Mouse (Mus musculus): Measurements from ENCODE around the gene Igfbp3. TPM values are rescaled to one million over a fixed set of nuclear protein-coding genes. Genes with fewer than 3 reads are reported as not detected.

Igfbp3 gene
- polyA plus RNA-seq (2014; fragmentation: Illumina TruSeq; extraction: RNeasy Lipid Tissue Mini Kit (QIAGEN cat#74804); ENCODE audit: low read depth, low replicate concordance), result 2.2 TPM

GRCm38 (mm10) chr11:7213501-7214341 lies at the start of gene Igfbp3:
Igfbp3 (minus strand) TSS chr11:7213923.

GRCm38 (mm10) chr11:7197491-7197941 lies 16.2 kb downstream of the Igfbp3 start, which contains the start of gene Igfbp1:
Igfbp1 (plus strand) TSS chr11:7197782.

GRCm38 (mm10) chr11:7188469-7188868 lies 25.3 kb downstream of the Igfbp3 start, which contains the start of gene Gm11985:
Gm11985 (minus strand) TSS chr11:7188569.

Other genes with a start within 250 kb of the Igfbp3 start
- 0.20 TPM for gene Adcy1, start 150.4 kb downstream of the Igfbp3 start, polyA plus RNA-seq (2014; fragmentation: Illumina TruSeq; extraction: RNeasy Lipid Tissue Mini Kit (QIAGEN cat#74804); ENCODE audit: low read depth, low replicate concordance)
- gene Gm11985, start 25.4 kb downstream of the Igfbp3 start, polyA plus RNA-seq (2014; fragmentation: Illumina TruSeq; extraction: RNeasy Lipid Tissue Mini Kit (QIAGEN cat#74804); ENCODE audit: low read depth, low replicate concordance), result not detected
- 0.14 TPM for gene Igfbp1, start 16.1 kb downstream of the Igfbp3 start, polyA plus RNA-seq (2014; fragmentation: Illumina TruSeq; extraction: RNeasy Lipid Tissue Mini Kit (QIAGEN cat#74804); ENCODE audit: low read depth, low replicate concordance)

All from testis, adult 10 weeks (tissue).